Mouse (Mus musculus) cerebellum, postnatal 10 days (tissue): Measurements from ENCODE around the gene Med13l.
"Not testable (repeated sequence)": the region's sequence is repeated elsewhere in the genome, so short reads cannot be mapped to it uniquely, and the experiment has no call there.

Source experiments
- DNase-seq, 2 experiments: peaks; one replicate each; pipeline ENCODE4 v3.0.0; 2021; ENCODE audit warnings: mixed read lengths in 2 of 2

Med13l gene

DNA sequence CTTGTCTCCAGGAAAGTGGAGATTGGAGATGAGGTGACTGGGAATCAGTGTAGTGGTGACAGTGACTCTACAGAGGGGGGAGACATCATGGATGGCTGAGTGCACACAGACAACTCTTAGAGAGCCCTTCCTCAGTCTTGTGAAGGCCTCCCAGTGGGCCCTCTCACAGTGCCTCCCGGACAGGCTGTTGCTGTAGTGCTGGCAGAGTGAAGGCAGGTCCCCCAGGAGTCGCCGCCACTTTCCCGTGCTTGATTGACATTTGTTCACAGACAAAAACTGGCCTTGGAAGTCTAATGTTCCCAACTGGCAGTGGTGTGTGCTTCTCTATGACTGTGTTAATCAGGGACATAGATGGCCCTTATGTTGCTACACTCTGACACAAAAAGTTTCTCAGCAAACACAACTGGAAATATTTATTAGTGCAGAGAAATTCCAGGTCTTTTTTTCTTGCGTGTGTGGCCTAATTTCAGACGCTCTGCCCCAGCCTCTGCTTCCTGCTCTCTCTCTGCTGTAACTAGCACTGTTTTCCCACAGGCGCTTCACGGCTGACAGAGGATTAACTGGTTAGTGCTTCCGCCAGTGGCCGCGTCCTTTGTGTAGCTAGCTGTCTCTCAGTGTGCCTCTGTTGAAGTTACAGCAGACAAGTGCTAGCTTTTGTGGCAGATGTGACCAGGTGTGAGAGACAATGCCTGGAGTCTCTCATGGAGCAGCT is 75.2 kb downstream of the Med13l start:
- no peak for DNase-seq

DNA sequence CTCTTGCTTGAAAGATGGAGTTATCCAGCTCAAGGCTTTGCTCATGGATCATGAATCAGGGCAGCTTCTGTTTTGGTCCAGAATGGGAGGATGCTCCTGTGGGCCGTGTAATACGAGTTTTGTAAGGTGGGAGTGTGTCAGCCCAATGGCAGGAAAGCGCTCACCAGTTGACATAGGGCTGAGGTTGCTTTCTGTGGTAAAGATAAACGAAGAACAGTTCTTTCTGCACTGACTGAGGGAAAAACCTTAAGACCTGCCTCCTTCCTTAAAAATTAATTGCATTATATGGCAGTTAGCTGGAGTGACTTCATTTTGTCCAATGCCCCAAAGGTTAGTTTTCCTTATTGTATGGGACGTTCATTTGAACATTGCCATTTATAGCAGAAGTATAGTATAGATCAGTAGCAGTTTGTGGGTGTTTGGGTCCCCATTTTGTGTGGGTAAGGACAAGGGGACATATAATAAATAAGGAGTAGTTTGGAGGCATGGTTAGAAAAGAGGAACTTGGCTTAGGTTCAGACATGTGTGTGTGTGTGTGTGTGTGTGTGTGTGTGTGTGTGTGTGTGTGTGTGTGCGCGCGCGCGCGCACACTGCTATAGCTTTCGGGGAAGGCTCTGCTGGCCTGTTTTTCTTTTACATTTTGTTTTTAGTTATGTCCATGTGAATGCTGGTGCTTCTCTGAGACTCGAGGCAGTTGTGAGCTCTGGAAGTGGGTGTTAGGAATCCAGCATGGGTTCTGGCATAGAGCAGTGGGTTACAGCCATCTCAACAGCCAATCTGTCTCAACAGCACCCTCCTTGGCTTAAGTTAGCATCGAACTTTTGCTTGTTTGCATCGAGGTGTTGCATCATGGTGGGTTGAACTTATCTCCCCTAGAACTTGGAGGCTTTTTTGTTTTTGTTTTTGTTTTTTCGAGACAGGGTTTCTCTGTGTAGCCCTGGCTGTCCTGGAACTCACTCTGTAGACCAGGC is 76.2 kb downstream of the Med13l start:
- no peak for DNase-seq

DNA sequence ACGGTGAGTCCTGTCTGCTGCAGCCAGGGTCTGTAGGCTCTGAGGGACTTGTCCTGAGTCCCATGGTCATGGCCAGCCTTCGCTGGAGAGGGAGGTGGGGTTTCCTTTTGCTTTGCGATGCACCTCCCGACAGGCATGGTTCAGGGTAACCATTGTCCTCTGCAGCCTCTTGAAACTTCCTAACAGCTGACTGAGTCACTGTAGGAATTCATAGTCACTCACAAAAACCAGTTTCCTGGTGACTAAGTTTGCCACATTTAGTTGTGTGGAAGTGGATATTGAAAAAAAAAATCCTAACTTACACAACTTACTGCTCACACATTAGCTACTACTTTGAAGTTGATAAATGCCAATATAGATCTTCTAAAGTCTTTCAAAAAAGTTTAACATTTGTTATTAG is 77.5 kb downstream of the Med13l start:
- no peak for DNase-seq

GRCm38 (mm10) chr5:118638534-118639109 is 78.1 kb downstream of the Med13l start:
- DNase-seq = no peak

GRCm38 (mm10) chr5:118639117-118639707 is 78.7 kb downstream of the Med13l start:
- DNase-seq = no peak

DNA sequence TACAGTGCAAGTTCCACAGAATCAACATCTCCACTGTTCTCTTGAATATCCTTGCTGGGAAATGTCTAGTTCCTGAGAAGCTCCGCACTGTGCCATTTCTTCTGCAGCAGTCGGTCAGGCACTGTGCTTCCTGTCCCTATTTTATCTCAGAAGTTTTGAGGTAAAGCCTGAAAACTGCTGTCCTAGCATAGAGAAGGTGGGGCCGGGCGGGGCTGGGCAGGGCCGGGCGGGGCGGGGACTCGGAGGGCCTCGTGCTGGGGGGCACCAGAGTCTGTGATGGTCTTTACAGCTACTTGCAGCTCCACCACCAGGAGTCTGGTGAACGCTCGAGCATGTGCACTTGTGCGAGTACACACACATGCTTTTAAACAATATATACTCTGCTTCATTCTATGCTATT is 83.6 kb downstream of the Med13l start:
- DNase-seq = no peak

DNA sequence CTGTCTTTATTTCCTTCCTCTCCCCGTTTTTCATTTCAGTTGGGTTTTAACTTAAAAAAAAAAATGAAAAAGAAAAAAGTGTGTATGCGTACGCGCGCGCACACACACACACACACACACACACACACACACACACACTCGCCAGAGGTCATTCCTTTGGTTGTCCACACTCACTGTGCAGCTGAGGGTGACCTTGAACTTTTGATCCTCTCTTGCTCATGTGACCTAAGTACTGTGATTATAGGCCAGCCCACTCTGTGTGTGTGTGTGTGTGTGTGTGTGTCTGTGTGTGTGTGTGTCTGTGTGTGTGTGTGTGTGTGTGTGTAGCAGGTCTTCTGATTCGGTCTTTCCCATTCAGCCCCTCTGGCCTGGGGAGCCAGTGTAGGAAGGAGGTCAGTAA is 84.0 kb downstream of the Med13l start:
- DNase-seq = no peak

GRCm38 (mm10) chr5:118645196-118645805 is 84.8 kb downstream of the Med13l start:
- DNase-seq = no peak

DNA sequence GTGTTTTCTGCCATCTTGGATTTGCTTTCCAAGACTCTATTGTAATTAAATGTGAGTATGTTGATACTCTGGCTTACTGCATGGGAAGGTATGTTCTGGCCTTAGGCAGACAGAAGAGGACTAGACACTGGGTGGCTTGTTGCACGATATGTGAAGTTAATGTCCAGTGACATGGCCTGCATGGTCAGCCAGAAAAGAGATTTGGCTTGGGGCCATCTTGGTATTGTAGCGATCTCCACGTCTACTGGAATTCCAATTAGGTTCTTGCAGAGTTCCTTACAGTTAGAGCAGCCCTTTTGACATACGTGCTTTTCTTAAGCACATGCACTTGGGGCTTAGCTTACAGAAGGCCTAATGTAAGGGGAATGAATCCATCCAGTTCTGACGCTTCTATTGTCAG is 86.4 kb downstream of the Med13l start:
- DNase-seq = peak; percentile 66 to 68

DNA sequence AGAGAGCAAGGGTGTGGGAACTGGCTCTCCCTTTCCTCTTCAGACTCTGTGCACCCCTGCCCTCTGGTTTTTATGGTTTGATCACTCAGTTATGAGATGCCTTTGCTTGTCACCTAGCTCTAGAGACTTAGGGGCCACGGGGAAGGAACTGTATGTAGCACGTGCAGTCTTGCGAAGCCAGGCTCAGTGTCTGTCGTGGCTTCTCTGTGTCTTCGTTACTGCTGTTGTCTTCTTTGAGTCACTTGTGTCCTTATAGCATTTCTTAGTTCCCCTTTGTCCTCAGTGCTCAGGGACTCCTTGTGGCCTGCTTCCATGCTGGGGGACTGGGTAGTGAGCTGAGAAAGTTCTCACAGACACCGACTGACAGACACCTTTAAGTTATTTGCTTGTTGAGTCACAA is 86.9 kb downstream of the Med13l start:
- no peak for DNase-seq

DNA sequence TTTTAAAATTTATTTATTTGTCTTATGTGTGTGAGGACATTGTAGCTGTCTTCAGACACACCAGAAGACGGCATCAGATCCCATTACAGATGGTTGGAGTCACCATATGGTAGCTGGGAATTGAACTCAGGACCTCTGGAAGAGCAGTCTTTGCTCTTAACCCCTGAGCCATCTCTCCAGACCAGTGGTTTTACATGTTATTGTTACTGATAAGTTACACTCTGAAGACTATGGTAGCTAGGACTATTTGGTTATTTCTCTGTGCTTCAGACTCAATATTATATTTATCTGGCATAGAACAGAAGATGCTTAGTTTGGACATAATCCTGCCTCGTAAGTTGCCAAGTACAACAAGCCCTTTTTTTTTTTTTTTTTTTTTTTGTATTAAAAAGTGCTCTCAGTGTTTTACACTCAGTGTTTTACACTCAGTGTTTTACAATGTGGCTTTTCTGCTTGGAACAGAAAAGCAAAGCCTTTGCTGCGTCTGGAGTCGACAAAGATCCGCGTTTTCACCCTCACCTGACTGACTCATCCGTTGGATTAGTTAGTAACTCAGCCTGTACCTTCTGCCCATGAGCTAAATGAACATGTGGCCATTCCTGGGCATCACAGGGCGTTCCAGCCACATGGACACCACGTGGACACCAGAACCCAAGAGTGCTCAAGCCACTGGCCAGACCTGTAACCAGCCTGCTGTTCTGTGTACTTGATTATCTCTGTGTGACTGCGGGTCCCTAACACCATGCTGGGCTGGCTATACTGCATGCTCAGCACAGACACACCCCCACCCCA is 88.9 kb downstream of the Med13l start:
- no peak for DNase-seq

GRCm38 (mm10) chr5:118650007-118650548 is 89.6 kb downstream of the Med13l start:
- DNase-seq = peak in 1 of 2 experiments; percentile 34

GRCm38 (mm10) chr5:118650746-118651145 is 90.3 kb downstream of the Med13l start:
- no peak for DNase-seq

- no peak for DNase-seq
Observed at GRCm38 (mm10) chr5:118652611-118653010, 92.1 kb downstream of the Med13l start.

- DNase-seq = not testable (repeated sequence)
Observed at GRCm38 (mm10) chr5:118653119-118653518, 92.6 kb downstream of the Med13l start.

DNA sequence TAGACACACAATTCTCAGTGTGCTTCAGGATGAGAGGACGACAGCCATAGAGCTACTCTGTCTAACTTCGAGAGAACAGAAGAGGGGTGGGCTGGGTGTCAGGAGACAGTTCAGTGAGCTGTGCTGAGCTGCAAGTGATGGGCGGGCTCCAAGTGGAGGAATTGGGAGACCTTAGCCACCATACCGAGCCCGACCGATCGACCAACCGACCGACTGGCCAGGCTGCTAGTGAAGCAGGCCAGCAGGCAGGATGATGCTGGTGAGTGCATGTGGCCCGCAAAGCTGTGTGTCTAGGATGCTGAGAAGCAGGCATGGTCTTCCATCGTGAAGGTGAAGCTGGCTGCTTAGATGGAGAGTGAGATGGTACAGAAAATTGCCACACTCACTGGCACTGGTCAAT is 94.1 kb downstream of the Med13l start:
- no peak for DNase-seq

GRCm38 (mm10) chr5:118655025-118655424 is 94.5 kb downstream of the Med13l start:
- peak; percentile 66 to 74 for DNase-seq

GRCm38 (mm10) chr5:118655428-118655827 is 94.9 kb downstream of the Med13l start:
- DNase-seq = no peak

DNA sequence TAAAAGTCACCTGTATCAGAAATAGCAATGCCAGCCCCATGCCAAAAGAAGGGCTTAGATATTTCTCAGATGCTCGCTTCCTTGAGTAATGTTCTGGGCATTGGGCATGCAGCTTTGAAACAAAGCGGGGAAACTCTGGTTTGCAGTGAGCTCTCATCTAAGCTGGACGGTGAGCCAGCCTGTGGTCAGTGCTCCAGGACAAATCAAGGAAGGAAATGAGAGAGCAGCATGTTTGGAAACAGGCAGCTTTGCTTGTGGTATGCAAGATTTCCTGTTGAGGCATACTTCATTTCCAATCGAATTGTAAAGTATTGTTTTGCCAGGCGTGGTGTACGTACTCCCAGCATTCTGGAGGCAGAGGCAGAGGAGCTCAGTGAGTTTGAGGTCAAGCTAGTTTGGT is 95.5 kb downstream of the Med13l start:
- no peak for DNase-seq

- DNase-seq = no peak
Observed at GRCm38 (mm10) chr5:118658256-118658837, 97.9 kb downstream of the Med13l start.

DNA sequence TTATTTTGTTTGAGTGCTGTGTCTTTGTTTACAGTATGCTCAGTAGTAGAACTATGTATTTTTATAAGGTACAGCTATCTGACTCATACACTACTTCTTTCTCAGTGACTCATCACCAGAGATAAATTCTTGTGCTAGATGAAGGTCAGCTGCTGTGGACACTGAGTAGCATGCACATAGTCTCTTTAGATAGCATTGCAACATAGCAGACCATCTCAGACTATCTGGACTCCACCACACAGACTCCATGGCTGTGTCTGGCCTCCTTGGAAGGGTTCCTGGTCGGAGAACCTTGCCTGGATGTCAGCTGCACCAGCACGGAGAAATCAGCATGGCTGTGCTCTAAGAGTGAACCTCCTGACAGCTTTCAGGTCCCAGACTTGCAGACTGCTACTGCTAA is 99.2 kb downstream of the Med13l start:
- DNase-seq = no peak
